Mouse (Mus musculus): ENCODE results near the gene Itprid2.
"Not testable (repeated sequence)": the region's sequence is repeated elsewhere in the genome, so short reads cannot be mapped to it uniquely, and the experiment has no call there.

The Itprid2 gene

DNA sequence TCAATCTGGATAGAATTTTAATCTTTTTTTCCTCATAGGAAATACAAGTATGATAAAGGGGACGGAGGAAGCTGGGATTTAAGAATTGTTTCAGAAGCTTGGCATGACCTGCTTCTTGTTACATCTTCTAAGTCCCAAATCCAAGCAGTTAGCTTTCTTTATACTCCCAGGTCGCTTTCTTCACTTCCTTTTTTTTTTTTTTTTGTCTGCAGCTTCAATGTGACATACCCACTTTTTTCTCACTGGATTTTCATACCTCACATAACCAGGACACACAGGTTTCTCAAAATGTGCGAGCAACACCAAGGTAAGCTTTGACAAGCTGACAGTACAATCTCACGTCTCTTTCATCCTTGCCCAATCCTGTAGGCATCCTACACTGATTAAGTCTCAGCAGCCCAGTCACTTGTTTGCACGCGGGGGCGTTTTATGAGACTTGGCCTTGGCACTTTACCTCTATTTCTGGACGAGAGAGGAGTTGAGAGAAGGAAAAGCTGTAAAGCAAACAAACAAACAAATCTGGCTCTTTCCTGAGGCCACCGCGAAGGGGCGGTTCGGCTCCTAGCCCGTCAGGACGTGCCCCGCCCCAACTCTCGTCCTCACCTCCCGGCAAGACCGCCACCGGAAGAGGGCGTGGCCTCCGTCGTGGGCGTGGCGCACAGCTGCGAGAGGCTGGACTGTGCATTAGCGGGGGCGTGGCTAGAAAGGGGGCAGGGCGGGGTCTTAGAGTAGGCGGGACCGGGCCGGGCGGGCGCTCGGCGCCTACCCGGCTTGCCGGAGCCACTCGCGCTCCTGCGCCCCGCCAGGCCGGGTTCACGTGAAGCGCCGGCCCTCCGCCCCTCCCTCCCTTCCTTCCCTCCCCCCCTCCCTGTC is at the start of gene Itprid2:
Gene Itprid2, plus strand, starts transcription at position 825 of the 873 bp plus-strand sequence.
- peak; percentile 99 for DNase-seq

DNA sequence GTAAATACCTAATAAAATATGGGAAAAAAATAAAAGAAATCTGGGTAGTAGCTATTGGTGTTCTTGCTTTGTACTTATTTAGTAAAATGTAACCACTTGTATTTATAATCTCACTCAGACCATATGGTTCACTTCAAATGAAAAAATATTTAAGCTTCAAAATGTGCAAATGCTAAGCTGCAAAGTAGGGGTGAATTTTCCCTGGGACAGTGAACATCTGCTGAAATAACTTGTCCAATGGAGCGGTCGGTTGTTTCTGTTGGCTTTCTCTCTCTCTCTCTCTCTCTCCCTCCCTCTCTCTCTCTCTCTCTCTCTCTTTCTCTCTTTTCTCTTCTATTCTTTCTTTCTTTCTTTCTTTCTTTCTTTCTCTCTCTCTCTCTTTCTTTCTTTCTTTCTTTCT is 39.0 kb upstream of the Itprid2 start:
- DNase-seq, result no peak

DNA sequence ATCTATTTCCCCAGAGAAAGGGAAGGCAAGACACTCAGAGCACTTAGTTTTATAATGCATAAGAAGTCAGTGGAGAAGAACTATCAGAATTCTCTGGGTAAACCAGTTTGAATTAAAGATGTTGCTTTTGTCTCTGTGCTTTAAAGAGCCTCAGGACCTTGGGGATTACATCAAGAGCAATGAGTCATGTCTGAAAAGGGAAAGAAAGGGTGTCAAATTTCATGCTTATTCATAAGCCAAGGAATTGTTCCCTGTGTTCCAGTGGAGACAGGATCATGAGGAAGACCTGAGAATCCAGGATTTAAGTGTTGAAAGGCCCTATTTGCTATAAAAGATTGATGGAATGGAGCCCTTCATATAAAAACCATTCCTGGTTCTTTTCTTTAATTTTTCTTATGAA is 38.1 kb upstream of the Itprid2 start:
- no peak for DNase-seq

DNA sequence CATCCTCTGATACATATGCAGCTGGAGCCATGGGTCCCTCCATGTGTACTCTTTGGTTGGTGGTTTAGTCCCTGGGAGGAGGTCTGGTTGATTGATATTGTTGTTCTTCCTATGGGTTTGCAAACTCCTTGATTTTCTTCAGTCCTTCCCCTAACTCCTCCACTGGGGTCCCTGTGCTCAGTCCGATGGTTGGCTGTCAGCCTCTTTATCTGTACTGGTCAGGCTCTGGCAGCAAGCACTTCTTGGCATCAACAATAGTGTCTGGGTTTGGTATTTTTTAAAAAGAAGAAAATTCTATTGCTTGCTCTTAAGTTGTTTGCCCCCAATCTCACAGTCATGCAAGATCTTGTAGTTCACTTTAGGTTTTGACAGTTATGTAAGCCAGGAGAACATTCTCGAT is 34.0 kb upstream of the Itprid2 start:
- not testable (repeated sequence) for DNase-seq

DNA sequence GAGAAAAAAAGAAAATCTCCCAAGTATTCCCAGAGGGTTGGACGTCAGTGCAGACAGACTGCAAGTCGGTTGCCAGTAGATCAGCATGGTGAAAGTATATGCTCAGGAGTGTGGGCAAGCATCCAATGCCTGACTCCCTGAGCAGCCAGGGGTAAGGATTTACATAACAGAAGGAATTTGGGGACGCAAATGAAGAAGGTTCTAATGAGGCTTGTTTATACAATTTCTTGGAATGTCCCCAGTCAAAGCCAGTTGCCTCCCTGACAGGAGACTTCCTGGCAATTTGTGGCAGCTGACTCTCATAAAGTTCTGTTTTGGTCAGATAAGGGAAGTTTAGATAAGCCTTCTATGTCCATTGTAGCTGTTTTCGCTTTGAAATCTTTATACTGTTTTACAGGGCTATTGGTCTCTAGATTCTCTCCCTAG is 33.4 kb upstream of the Itprid2 start:
- DNase-seq, result peak; percentile 34

DNA sequence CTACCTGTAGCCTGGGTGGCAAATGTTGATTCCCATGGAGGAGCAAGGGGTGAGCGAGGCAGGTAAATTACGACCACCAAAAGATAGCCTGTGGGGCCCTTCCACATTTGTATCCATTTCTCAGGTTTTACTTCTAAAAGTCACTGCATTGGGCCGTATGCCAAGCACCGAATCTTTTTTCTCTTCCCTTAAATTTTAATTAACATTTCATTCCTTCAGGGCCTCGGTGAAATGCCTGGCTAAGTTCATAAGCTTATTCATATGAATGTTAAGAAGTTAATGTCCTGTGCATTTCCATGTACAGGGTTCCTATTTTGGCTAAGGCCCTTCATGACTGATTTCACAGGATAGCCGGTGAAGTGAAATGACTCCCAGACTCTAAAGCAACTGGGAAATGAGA is 32.8 kb upstream of the Itprid2 start:
- peak; percentile 7 for DNase-seq

DNA sequence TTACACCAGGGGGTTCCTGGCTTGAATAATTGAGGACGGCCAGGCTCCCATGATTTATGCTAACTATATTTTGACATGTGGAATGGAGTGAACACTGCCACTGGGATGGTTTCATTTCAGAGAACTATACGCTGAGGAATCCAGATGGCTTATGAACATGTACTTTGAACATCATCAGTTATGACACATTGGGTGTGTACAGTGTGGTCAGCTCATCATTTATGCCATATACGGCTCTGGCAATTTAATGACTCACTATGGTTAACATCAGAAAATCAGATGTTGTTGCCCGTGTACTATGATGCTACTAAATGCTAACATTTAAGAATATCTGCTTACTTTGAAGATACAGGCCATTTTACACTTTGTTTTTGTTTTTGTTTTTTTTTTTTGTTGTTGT is 31.8 kb upstream of the Itprid2 start:
- no peak for DNase-seq

DNA sequence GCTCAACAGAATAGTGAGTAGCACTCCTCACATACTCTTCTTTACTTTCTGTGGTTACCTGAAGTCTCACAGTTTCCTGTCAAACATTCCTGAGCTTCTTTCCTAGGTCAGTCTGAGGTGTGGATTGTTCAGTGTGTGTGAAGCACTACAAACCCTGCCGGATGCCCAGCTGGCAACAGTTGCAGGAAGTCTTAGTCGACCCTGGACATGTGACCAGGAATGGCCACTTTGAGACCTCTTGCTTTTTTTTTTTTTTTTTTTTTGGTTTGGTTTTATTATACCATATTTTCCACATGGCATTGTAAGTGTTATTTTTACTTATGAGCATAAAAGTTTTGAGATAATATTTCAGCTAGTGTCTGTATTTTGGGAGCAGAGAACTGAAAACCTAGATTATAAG is 29.1 kb upstream of the Itprid2 start:
- no peak for DNase-seq

DNA sequence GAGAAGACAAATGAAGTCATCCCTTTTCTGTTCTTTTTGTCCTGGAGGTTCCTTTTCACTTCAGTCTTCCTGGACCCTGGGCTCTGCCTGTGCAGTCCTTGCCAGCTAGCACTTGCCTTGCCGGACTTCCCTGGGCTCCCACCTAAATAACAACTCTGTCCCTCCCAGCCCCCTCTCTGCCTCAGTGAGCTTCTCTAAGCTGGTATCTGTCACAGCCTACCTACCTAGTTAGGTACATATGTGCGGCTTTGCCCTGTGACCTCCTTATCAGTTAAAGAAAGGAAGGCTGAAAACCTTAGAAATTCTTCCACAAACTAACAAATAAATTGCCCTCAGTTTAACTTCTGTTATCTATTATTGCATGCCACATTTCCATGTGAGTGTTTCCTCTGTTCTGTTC is 28.0 kb upstream of the Itprid2 start:
- DNase-seq, result no peak

DNA sequence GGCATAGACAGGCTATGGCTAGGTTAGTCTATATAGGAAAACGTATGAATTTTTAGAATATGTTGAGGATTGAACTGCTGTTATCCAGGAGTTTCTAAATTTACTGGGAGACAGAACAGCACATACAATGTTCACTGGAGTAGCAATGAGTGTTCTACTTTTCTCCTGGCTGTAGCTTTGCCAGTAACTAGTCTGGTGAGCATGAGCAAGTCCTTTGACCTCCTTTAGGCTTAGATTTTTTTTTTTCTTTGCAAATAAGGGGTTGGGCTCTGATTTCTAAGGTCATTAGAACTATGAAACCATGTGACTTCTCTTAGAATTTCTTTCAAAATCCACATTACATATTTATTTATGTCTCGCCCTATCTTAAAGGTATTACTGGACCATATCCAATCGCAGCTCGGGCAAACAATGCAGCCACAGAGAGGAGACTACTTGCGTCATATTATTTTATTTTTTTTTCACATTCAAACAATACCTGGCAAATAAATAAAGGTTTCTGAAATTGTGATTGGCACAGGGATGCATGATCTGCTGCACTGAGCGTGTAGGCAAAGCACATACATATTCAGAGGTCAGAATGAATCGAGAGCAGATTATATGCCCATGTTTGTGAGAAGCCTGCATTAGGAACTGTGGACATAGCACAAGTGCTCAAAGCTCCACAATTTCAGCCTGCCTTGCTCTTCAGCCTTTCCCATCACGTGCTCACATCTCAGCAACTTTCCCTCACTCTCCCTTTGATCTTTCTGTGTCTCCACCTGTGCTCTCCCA is 26.7 kb upstream of the Itprid2 start:
- no peak for DNase-seq

DNA sequence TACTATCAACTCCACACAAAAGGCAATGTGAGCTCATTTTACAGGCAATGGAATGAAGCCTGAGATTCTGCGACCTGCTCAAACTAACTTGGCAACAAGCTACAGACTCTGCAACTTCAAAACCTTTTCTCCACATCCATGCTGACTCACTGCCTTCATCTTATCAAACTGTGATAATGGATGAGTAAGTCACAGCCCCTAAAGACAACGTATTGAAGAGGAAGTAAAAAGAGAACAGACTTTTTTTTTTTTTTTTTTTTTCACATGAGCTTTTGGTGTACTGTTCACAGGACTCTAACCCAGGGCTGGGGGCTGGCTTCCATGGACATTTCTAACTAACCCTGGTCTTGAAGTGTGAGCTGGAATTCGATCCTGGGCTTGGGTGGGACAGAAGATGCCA is 24.3 kb upstream of the Itprid2 start:
- DNase-seq, result no peak

DNA sequence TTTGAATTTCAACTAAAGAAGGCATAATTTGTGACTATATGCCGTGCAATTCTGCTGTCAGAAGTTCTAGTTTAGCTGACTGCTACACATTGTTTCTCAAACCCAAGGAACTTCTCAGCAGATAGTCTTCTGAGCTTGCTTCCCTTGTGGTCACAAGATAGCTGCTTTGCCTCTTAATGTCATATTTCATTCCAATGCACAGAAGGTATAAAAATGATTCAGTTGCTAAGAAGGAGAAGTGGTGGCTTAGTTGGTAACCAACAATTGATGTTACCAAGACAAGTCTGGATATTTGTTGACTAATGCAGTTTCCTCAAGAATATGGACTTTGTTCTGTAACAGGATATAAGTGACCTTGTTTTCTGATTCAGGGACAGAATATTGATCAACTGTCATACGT is 17.0 kb upstream of the Itprid2 start:
- no peak for DNase-seq

DNA sequence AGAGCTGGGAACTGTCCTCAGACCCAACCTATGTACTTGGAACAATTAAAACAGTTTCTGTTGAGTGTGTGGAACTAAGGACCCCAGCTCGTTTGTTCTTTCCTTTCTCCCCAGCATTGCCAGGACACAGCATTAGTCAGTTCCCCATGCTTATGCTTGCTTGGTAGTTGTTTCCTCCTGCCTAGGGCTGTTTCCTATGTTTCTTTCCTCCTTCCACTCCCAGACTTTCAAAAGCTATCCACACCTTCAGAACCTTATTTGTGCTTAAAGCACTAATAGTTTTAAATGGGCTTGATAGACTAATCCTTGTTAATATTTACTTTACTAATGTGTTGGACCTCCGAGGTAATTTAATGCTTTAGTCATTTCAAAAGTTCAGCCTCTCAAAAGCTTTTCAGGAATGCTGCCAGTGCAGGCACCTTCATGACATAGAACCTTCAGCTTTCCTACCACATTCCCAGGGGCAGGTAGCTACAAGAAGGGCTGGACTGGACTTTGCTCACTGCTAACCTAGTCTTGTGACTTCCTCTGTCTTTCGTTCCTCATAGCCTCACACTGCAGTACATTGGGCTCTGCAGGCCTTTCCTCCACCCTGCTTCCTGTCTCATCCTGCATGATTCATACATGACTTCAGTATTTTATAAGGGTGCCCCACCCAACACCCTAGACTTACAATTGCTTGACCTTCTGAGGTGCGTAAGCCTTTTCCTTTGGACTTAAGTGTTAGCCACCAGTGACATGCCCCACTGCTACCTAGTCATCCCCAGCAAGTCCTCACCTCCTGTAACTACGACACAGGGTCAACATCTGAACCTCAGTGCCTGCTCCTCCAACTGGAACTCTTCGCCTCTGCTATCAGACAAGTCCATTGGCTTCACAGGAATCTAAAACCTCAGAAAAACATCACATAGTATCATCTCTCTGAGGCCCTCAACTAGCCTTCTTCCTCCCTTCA is 16.3 kb upstream of the Itprid2 start:
- peak; percentile 57 for DNase-seq

DNA sequence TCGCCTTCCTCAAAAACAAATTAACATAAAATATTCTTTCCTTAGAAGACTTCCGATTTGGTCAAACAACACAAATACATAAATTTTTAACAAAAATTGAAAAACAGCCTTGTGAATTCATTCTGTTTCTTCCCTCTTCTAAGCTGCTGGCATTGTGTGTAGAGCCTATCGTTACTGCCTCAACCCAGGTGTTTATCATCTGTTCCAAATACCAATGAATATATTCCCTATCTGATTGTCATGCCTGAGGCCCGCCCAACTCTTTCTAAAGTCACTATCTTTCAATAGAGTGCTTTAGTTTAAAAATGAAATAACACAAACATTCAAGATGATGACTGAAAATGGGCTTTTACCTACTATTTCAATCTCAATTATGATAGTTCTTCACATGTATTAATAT is 11.9 kb upstream of the Itprid2 start:
- DNase-seq, result no peak

DNA sequence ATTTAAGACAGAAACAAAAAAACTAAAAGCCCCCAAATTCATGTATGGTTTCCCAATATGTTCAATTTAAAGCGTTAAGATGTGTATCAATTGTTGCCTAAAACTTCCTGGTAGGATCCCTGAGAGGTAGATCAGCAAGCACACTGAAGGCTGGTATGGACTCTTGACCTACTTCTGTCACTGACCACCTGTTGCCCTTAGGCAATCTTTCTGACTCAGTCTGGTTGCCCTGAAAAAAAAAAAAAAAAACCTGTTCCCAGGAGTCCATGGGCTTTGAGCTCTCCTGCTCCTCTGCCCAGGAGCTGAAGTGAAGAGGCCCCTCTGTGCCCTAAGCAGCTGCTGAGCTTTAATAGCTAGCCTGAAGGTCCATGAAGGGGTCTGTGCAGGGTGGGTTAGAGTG is 7.5 kb upstream of the Itprid2 start:
- no peak for DNase-seq

DNA sequence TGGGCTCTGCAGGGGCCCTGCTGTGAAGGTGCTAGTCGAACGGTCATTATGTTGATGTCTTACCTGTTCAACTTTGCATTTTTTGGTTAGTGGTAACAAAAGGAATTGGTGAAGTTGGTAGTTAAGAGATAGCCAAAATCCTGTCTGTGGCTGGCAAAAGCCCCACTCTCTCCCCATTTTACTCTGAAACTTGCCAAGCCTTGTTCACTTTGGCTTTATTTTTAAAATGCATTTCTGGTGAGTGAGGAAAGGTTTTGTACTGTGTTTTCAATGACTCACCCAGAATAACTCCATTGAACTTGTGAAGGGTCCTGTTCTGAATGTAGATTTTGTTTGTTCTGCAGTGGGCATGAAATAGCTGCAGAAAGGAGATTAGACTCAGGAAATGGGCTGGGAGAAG is 4.9 kb upstream of the Itprid2 start:
- DNase-seq, result no peak

DNA sequence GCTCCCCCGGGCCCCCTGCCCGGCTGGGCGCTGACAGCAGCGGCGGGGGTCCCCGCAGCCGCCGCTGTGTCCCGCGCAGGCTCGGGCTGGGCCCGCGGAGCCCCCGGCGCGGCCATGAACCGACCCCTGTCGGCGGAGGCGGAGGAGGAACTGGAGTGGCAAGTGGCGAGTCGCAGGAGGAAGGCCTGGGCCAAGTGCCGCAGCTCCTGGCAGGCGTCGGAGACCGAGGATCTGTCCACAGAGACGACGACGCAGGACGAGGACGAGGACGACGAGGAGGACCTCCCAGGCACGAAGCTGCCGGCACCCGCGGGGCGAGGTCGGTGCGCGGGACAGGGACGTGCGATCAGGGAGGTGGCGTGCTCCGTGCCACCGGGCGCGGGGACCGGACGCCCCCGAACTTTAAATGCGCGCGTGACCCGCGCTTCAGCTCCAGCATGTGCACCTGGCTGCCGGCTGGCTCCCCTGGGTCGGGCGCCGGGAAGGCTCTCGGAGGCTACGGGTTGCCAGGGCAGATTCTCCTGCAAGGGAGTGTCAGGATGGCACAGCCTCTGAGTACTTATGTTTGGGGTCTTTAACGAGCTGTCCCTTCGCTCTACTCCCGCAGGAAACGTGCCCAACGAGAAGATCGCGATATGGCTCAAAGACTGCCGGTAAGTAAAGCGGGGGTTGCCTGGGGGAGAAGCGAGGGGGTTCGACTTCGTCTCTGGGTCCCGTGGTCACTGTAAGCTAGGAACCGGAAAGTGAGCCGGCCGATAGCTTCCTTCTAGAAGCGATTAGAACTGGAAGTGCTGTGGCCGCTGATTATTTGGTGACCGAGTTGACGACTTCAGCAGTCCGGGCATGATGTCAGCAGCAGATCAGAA is 507 bp downstream of the Itprid2 start:
- peak; percentile 82 for DNase-seq

DNA sequence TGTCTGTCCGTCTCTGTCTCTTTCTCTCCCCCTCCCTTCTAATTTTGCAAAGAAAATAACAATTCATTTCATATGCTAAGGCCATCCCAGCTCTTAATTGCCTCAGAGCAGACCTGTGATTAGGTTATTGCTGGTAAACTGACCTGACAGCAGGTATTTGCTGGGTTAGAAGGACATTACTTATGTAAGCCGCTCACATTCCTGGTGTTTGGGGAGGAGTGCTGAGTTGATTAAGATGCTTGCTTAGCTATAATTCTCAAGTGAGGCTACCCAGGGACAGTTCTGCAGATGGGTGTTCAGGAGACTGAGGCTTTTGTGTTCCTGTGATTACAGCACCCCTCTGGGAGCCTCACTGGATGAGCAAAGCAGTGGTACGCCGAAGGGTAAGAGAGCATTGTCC is 3.8 kb downstream of the Itprid2 start:
- no peak for DNase-seq

DNA sequence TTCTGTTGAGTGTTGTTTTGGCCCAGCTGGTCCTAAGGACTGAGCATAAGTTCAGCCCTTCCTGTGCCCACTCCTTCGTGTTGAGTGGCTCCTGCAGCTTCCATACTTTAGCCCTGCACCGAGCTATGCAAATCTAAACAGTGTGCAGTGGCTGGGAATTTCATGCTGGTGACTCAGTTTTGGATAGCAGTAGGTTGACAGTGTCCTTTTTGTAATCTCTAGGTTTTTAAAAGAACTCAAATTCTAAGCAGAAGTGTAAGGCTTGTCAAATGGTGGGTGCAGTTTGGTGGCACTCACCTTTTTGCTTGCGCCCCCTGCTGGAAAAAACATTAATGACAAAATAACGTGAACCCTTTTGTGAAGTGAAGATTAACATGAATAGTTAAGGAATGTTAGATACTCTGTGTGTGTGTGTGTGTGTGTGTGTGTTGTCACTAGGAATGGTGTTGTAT is 11.1 kb downstream of the Itprid2 start:
- peak; percentile 75 for DNase-seq

DNA sequence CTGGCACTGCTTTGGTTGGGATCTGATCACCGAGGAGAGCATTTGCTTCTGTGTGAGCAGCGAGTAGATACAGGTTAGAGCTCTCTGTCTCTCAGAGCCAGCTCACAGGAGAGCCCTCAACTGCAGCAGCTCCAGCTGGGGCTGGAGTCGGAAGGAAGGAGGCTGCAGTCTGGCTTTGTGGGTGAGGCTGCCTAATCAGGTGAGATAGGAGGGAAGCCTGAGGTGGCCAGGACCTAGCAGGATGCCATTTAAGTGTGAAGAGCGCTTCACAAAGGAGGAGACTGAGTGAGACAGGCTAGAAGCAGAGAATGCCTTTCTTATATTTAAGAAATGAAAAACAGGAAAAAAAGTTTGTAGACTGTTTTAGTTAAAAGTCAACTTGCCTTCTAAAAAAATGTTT is 11.9 kb downstream of the Itprid2 start:
- no peak for DNase-seq

DNA sequence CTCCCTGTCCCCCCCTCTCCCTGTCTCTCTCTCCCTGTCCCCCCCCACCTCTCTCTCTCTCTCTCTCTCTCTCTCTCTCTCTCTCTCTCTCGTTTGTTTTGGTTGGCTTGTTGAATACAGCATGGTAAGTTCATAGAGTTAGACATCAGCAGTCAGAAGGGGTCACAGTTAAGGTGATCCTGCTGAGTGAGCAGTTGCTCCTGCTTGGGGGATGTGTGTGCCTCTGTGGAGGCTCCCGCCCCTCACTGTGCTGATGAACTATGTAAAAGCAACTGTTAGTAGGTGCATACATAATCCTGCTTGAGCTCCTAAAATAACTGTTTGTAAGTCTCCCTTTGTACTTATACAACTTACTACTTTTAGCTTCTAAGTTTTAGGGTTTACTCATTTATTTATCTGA is 12.6 kb downstream of the Itprid2 start:
- no peak for DNase-seq

DNA sequence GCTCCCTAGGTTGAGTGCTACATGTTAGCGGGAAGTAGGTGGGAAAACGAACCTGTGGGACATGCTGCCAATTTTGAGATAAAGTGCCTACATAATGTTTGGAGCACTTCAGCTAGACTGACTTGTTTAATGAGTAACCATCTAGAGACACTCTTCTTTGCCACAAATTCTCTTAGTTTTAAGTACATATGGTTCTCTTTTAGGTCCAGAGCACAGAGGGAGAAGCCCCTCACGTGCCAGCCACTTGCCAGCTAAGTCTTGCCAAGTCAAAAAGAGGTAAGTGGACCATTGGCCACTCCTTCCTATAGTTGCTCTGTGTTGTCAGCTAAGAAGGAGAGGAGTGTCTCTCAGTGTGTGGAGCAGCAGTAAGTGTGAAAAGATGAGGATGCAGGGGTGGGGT is 16.0 kb downstream of the Itprid2 start:
- DNase-seq, result peak; percentile 75
